Mouse (Mus musculus) CH12.LX (cell line): ENCODE data around the gene Robo1. TPM values are rescaled to one million over a fixed set of nuclear protein-coding genes. Genes with fewer than 3 reads are reported as not detected.

ENCODE experiments used
- DNase-seq: peaks from one replicate; pipeline ENCODE4 v3.0.0-alpha.2; 2013; ENCODE audit errors: extremely low read depth
- H3K27ac ChIP-seq: 2 replicates; pipeline ENCODE4 v1.5.1; 2012; ENCODE audit warnings: low read depth, mild to moderate bottlenecking, control low read depth, moderate library complexity; ENCODE audit not compliant: insufficient read depth
- H3K27me3 ChIP-seq: replicated peaks from 2 replicates; pipeline ENCODE3; 2012; ENCODE audit warnings: inconsistent platforms
- H3K36me3 ChIP-seq, 2 experiments: replicated peaks in 1 of 2; 2 replicates each; pipeline versions ENCODE3 to v1.6.1; 2012; ENCODE audit warnings: inconsistent platforms in 1 of 2, low read length in 1 of 2, mild to moderate bottlenecking in 1 of 2, mixed read lengths in 1 of 2, moderate library complexity in 1 of 2; ENCODE audit not compliant: control insufficient read depth in 1 of 2, insufficient read depth in 1 of 2
- H3K4me1 ChIP-seq, 2 experiments: 2 replicates each; pipeline ENCODE4 v1.6.1; 2012; ENCODE audit warnings: inconsistent platforms in 1 of 2, moderate library complexity in 1 of 2; ENCODE audit not compliant: insufficient read depth in 2 of 2, control insufficient read depth in 1 of 2
- H3K4me2 ChIP-seq: 2 replicates; pipeline ENCODE4 v1.6.1; 2012; ENCODE audit warnings: low read depth, mild to moderate bottlenecking, control low read depth; ENCODE audit not compliant: poor library complexity, insufficient read depth, severe bottlenecking
- H3K4me3 ChIP-seq, 3 experiments: fragments of 150-350 bp in 1 of 3; sonication (generic) in 1 of 3; replicated peaks in 1 of 3; 2 replicates each; pipeline versions ENCODE3 to v1.5.1; 2011 to 2012; ENCODE audit warnings: low read depth in 2 of 3, low read length in 2 of 3, mild to moderate bottlenecking in 2 of 3, moderate library complexity in 2 of 3, control low read depth in 1 of 3, improper control_type of control experiment in 1 of 3, inconsistent platforms in 1 of 3, mixed read lengths in 1 of 3; ENCODE audit not compliant: poor library complexity in 1 of 3
- H3K79me2 ChIP-seq: replicated peaks from 2 replicates; pipeline ENCODE4 v1.6.1; 2012; ENCODE audit warnings: mild to moderate bottlenecking, moderate library complexity; ENCODE audit not compliant: control insufficient read depth, poor library complexity, insufficient read depth, severe bottlenecking; ENCODE audit errors: extremely low read depth
- H3K9ac ChIP-seq: 2 replicates; pipeline ENCODE4 v1.6.1; 2012; ENCODE audit warnings: low read depth, mild to moderate bottlenecking, control low read depth, moderate library complexity; ENCODE audit not compliant: insufficient read depth
- H3K9me3 ChIP-seq: replicated peaks from 2 replicates; pipeline ENCODE3; 2012; ENCODE audit warnings: low read length, inconsistent platforms, mixed read lengths
- CHD1 ChIP-seq: IDR thresholded peaks from 2 replicates; pipeline ENCODE4 v1.6.1; 2012; ENCODE audit warnings: low read depth, low read length, improper control_type of control experiment, inconsistent platforms
- CHD2 ChIP-seq: IDR thresholded peaks from 2 replicates; pipeline ENCODE4 v1.6.1; 2011; ENCODE audit warnings: low read length, improper control_type of control experiment
- JUN ChIP-seq: IDR thresholded peaks from 2 replicates; pipeline ENCODE4 v1.6.1; 2011; ENCODE audit warnings: low read depth, mild to moderate bottlenecking, low read length, improper control_type of control experiment, moderate library complexity; ENCODE audit not compliant: insufficient read depth
- JUND ChIP-seq: conservative IDR thresholded peaks from 2 replicates; pipeline ENCODE4 v1.6.1; 2011; ENCODE audit warnings: low read depth, low read length, improper control_type of control experiment
- MAZ ChIP-seq: IDR thresholded peaks from 2 replicates; pipeline ENCODE4 v1.6.1; 2012; ENCODE audit warnings: low read depth, mild to moderate bottlenecking, inconsistent platforms, low read length, improper control_type of control experiment, moderate library complexity
- MYC ChIP-seq: IDR thresholded peaks from 2 replicates; pipeline ENCODE4 v1.6.1; 2011; ENCODE audit warnings: low read depth, mild to moderate bottlenecking, improper control_type of control experiment, low read length
- RAD21 ChIP-seq: IDR thresholded peaks from 2 replicates; pipeline ENCODE4 v1.6.1; 2011; ENCODE audit warnings: low read depth, mild to moderate bottlenecking, low read length, improper control_type of control experiment, moderate library complexity
- SIN3A ChIP-seq: IDR thresholded peaks from 2 replicates; pipeline ENCODE4 v1.6.1; 2012; ENCODE audit warnings: low read length, improper control_type of control experiment, inconsistent platforms
- ZC3H11A ChIP-seq: IDR thresholded peaks from 2 replicates; pipeline ENCODE4 v1.6.1; 2012; ENCODE audit warnings: low read depth, mild to moderate bottlenecking, inconsistent platforms, low read length, improper control_type of control experiment
- dilution Hi-C: fragments of 300-500 bp; cut with MboI; formaldehyde crosslinking; loops from 2 replicates; pipeline ENCODE4 v1.14.3; 2020; ENCODE audit warnings: low sequenced_read_pairs; ENCODE audit not compliant: extremely low pct_unique_long_range_greater_than_20kb, extremely low pct_ligation_motif_present
- in situ Hi-C: fragments of 300-500 bp; cut with MboI; formaldehyde crosslinking; loops from 3 replicates; pipeline ENCODE4 v1.14.3; 2019; ENCODE audit warnings: low sequenced_read_pairs, low pct_ligation_motif_present, low pct_unique_long_range_greater_than_20kb, mixed read lengths
- polyA plus RNA-seq: library from polyadenylated mRNA; unstranded; fragments of >175 nt; gene quantifications from 2 replicates; pipeline ENCODE4 v1.2.1, GENCODE M21; 2012; ENCODE audit warnings: low read depth; ENCODE audit not compliant: insufficient read length
- total RNA-seq, 2 experiments: library from RNA; depleted of rRNA; stranded (reverse); fragments of 300-350 nt in 1 of 2; fragments of >200 nt in 1 of 2; gene quantifications; 2 replicates each; pipeline ENCODE4 v1.2.3; 2012 to 2014

Gene Robo1
- total and polyA plus RNA-seq, 3 experiments = not detected

DNA sequence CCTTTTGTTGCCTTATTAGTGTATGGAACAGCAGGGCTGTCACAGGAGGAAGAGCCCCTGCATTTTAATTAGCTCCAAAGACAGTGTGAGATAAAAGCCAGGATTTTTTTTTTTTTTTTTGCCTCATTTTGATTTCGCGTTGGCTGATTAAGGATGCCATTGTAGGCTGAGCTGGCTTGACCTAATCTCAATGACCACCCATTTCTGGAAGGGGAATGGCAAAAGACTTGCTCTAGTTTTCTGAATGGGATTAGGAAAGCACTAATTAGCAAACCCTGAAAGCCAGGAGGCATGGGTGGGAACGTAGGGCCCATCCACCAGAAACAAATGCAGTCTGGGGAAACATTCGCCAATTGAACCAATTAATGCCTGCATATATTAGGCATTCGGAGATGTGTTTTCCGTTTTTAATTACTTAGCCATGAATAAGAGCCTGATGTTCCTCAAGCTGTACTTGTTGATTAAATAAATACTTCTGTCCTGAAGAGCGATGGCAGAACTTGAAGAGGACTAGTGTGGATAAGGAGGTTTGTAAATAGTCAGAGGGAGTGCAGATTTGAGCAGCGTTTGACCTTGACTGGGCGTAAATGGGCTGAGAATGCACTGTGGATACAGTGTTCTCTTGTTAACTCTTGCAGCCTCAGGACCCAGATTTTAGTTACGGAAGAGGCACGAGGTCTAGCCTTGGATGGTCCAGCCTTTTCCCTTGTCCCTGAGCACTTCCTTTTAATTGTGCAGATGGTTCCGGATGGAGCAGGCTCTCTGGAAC lies 391.3 kb downstream of the Robo1 start:
- Histone ChIP-seq H3K4me3 (no peak overlapping the region), H3K27ac (no peak overlapping the region), H3K27me3 (no peaks in the 10 kb centered on the region), H3K79me2 (no peaks in the 10 kb centered on the region), H3K9me3 (peaks cover 54% of the 10 kb centered on the region), H3K4me1 (no peaks in the 10 kb centered on the region), H3K4me2 (no peak overlapping the region), H3K9ac (no peak overlapping the region), H3K36me3 (no peaks in the 10 kb centered on the region)
- dilution Hi-C loops (no loop called here), in situ Hi-C loops (no loop called here)
- TF ChIP-seq MYC (no peak), RAD21 (no peak)
- DNase-seq = no peak

DNA sequence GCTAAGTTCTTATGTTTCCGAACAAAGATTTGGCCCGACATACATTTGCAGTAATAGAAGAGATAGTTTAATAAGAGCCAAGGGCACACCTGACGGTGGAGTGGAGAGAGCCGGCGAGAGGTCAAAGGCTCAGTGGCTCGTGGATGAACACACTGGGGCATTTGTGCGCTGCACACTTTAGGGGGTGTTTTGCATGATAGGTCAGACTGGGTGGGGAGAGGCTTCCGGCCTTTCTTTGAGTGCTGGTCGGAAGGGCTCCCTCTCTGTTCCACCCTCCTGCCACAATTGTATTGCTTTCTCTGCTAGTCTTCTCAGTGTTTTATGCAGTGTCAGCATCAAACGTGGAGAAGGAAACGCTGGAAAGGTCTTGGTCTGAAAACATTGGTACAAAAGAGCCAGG lies 392.2 kb downstream of the Robo1 start:
- Histone ChIP-seq H3K27ac (no peak overlapping the region), H3K36me3 (no peaks in the 10 kb centered on the region), H3K27me3 (no peaks in the 10 kb centered on the region), H3K9ac (no peak overlapping the region), H3K4me1 (no peaks in the 10 kb centered on the region), H3K9me3 (peaks cover 50% of the 10 kb centered on the region), H3K79me2 (no peaks in the 10 kb centered on the region), H3K4me2 (no peak overlapping the region), H3K4me3 (no peak overlapping the region)
- dilution Hi-C loops = no loop called here
- in situ Hi-C loops = no loop called here
- DNase-seq = no peak
- TF ChIP-seq CHD1 = no peak
- TF ChIP-seq JUND = no peak

GRCm38 (mm10) chr16:72703486-72703885 lies 395.4 kb downstream of the Robo1 start:
- dilution Hi-C loops (no loop called here), in situ Hi-C loops (no loop called here)
- Histone ChIP-seq H3K4me3 (no peak overlapping the region), H3K79me2 (no peaks in the 10 kb centered on the region), H3K4me2 (no peak overlapping the region), H3K9ac (no peak overlapping the region), H3K36me3 (no peaks in the 10 kb centered on the region), H3K27me3 (no peaks in the 10 kb centered on the region), H3K27ac (no peak overlapping the region), H3K4me1 (peaks cover 0 to 6% of the 10 kb centered on the region in 2 experiments; a peak in 1 of 4 replicates), H3K9me3 (peaks cover 47% of the 10 kb centered on the region)
- DNase-seq = no peak
- TF ChIP-seq CHD2 (no peak), CHD1 (no peak)

- H3K4me2 ChIP-seq = no peak overlapping the region
- dilution Hi-C loops = no loop called here
These were observed 397.7 kb downstream of the Robo1 start for GRCm38 (mm10) chr16:72705851-72706250.

More at GRCm38 (mm10) chr16:72705851-72706250, 397.7 kb downstream of the Robo1 start:
- Histone ChIP-seq H3K36me3 (no peaks in the 10 kb centered on the region), H3K4me3 (no peak overlapping the region), H3K27ac (no peak overlapping the region), H3K9me3 (peaks cover 42% of the 10 kb centered on the region), H3K27me3 (no peaks in the 10 kb centered on the region), H3K4me1 (peaks cover 0 to 6% of the 10 kb centered on the region in 2 experiments; a peak in 1 of 4 replicates), H3K9ac (no peak overlapping the region), H3K79me2 (no peaks in the 10 kb centered on the region)
- no peak for DNase-seq
- no peak for TF ChIP-seq CHD1
- TF ChIP-seq ZC3H11A = no peak
- no peak for TF ChIP-seq SIN3A
- TF ChIP-seq MAZ = no peak
- no peak for TF ChIP-seq JUN
- in situ Hi-C loops = no loop called here
